Mouse (Mus musculus): Measurements from ENCODE around the gene Hand1.
"Not testable (repeated sequence)": the region's sequence is repeated elsewhere in the genome, so short reads cannot be mapped to it uniquely, and the experiment has no call there.

The Hand1 gene

DNA sequence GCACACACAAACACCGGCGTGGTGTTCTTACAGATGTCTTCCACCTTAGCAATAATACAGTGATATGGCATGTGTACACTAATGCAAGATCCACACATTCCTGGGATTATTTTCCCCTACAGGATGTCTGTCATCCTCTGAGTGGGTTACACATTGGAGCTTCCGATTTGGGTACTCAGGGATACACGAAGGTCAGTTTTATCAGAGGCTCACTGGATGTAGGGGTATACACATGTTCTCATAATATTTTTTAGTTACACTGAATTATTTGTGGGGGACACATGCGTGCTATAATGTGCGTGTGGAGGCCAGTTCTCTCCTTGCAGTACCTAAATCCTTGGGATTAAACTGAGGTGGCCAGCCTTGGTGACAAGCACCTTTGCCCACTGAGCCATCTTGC is 1.4 kb upstream of the Hand1 start:
- DNase-seq (ENCODE audit: low read depth, low spot score): no peak

DNA sequence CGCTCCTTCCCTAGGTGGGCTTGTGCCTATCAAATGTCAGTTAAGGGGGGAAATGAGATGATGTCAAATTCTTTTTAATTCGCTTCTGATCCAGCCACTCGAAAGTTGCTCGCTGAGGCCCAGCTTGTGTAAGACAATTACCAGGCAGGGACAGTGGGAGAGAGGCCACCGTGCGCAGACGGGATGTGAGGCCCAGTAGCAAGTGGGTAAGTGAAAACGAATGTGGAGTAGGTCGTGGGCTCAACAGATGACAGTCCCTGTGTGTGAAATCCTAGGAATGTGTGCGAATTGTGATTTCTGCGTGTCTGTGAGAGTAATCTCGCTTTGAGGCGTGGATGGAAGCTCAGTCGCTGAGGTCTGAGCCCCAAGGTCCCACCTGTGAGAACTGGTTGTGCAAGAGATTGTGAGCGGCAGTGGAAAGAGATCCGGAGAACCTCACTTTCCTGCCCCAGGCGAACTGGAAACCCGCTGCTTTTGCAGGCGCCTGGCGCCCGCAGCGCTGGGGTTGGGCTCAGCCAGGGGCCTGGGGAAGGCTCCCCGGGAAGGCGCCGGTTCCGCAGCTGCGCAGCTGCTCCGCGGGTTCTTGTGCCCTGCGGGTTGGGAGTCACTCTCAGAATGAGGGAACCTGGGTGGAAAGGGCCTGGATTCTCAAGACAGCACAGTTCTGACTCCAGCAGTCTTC is 819 bp upstream of the Hand1 start:
- DNase-seq (ENCODE audit: low read depth, low spot score): no peak

DNA sequence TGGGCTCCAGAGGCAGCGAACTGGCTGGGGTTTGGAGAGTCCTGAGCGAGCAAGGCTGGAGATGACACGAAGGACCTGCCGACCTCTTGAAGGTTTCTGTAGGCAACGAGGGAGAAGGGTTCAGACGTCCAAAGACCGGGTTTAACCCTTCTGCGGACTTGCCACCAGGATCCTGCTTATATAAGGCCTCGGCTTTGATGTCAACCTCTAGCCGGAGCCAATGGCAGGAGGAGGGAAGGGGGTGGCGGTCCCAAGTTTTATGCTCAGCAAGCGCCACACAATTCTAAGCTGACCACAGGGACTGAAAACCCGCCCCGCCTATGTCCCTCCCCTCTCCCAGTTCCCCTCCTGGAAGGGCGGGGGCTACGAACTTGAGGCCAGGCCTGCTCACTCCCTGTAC is 757 bp downstream of the Hand1 start:
- no peak for DNase-seq (ENCODE audit: low read depth, low spot score)

DNA sequence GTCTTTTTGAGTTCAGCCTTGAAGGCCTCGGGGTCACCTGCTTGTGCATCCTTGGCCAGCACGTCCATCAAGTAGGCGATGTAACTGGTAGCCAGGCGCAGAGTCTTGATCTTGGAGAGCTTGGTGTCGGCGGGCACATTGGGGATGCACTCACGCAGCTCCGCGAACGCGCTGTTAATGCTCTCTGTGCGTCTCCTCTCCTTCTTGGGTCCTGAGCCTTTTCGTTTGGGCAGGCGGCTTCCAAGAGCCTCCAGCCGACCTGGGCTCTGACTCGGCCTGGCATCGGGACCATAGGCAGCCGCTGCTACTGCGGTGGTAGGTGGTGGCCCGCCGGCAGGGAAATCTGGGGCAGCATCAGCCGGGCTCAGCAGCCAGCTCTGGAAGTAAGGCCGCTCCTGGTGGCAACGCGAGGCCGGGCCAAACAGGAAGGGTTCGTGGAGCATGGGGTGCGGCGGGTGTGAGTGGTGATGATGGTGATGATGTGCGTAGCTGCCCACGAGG is 1.3 kb downstream of the Hand1 start:
- DNase-seq (ENCODE audit: low read depth, low spot score): no peak

DNA sequence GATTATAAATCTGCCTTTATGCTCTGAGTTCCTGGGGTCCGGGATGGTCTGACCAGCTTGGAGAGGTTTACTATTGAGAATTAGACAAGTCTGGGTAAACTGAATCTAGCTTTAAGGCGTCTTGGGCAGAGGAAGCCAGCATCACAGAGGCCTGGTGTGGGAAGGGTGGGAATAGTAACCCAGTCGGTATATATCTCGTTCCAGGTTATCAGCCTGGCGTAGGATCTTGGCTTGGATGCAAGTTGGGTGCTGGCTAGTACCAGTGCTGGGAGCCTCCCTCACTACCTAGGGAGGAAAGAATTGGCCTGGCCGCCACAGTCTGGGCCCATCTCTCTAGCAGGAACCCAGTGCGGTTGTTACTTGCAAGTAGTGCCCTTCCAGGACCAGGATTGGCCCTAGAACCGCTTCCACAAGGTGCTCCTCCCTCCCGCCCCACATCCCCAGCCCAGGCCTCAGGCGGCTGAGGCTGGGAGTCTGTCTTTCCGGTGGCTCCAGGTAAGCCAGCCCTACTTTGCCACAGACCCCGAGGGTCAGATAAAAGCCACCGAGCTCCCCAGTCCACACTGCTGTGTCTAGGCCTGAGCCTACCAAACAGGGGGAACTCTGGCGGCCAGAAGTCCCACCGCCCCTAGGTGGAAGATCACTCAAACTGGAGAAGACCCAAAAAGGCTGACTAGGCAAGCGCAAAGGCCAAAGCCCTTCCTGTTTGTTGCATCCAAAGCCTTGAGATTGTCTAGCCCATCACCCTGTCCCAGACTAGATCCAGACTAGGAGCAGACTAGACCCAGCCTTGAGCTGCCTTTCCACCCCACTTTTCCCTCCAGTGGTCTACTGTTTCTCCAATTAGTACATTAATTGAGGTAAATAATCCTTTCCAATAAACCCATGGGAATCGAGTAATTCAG is 2.5 kb downstream of the Hand1 start:
- no peak for DNase-seq (ENCODE audit: low read depth, low spot score)

DNA sequence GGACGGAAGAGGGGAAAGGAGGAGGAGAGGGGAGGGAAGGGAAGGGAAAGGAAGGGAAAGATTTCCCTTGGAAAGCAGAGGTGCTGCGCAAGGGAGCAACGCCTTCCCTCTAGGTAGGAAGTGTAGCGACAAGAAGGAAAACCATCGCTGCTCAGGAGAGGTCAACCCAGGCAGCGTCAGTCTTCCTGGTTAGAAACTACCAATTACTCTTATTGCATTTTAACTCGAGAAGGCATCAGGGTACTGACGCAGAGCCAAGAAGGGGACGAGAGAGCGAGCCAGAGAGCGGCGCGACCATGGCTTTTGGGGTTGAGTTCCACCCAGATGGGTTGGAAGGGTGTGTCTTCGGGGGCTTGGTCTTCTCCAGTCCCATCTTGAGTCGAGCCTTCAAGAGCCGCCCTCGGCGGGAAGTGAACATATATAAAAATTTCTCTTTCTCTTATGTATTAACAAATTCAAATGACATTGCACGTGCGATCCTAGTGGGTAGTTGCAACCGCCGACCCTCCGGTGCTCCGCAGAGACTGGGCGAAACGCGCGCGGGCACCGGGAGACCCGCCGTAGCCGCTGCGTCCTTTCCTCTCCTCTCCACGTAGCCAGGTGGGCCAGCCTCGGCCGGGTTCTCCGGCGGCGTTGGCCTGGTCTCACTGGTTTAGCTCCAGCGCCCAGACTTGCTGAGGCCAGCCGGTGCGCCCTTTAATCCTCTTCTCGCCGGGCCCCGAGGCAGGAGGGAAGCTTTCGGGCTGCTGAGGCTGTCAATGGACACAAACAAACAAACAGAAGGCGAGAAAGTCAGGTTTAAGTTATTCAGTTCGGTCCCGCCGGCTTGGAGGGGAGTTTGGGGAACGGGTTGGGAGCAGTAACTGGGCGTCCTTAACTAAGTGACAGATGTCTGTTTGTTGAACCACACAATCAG is 3.4 kb downstream of the Hand1 start:
- no peak for DNase-seq (ENCODE audit: low read depth, low spot score)

DNA sequence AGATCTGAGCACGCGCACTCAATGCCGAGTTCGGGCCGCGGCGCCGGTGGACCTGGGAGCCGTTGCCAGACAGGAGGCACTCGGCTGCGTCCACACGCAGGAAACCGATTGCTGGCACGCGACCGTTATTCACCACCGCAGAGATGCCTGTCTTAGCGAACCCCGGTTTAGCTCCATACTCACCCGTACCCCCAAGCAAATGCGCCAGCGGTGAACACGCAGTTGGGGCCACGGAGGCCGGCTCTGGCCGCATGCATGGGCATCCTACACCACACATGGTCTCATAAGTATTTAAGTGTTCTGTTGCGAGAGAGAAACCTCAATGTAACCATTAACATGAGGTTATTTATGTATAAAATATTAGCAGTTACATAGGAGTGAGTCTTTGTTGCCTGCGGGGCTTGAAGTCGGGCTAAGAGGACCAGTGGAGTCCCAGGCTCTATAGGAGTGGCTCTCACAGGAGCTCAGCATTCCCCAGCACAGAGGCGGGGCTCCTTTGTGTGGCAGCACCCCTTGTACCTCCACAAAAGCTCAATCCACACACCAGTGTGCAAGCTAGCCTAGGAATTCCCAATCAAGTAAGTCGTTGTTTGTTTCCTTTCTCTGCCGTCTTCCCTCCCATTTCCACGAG is 4.6 kb downstream of the Hand1 start:
- no peak for DNase-seq (ENCODE audit: low read depth, low spot score)

DNA sequence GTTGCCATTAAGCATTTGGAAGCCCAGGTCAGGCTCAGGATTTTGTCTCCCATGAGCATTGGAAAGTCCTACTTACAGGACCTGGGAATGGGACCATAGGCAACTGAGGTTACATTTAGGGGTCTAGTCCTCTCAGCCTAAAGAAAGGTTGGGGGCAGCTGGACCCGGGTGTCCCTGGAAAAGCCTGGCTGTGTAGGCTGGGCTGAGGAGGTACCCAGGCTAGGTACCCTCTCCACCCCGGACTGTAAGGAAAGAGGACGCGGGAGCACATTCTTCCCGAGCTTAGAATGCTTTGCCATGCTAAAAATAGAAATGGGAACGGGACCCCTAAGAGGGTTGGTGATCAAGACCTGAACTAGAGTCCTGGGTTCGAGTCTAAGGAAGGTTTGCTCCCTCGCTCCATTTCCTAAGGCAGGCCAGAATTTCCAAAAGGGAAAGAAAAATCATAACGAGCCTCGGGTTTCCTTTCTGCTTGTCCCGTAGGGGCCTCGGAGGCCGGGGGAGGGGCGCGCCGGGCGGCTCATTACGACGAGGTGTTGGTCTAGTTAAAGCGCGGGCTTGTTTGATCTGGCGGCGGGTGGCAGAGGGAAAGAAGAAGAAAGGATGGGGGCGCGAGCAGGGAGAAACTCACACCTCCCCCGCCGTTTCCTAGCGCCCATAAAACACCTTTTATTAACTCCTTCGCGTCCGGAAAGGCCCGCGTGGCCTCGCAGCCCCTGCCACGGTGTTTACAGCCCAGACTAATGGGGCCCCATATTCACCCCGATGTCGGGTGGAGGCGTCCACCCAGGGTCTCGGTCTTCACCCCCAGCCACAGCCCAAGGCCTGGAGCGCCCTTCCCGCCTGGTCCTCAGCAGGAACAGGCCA is 5.3 kb downstream of the Hand1 start:
- DNase-seq (ENCODE audit: low read depth, low spot score): no peak

DNA sequence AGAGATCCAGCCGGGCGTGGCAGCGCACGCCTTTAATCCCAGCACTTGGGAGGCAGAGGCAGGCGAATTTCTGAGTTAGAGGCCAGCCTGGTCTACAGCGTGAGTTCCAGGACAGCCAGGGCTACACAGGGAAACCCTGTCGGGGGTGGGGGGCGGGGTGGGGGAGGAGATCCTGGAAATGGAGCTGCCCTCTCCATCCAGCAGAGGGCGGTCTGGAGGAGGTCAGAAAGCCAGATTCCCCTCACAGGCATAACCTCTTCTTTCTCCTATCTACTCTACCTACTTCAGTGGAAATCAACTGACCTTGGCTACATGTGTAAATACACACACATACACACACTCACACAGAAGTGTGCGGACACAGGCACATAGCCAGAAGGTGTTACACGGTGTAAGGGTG is 7.4 kb downstream of the Hand1 start:
- DNase-seq (ENCODE audit: low read depth, low spot score): not testable (repeated sequence)

DNA sequence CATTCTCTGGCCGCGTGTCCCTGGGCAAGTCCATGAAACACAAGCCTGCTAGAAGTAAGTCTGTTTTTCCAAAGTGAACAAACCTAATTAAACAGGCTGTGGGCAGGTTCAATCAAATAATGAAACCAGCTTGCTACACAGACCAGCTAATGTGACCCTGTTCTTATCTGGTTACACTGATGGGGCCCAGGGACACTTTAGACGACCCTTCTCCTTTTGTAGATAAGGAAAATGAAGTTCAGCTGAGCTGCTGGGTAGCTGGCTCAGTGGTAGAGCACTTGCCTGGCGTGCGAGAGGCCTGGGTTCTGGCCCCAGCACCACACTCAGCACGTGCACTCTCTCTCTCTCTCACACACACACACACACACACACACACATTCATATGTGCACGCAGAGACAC is 8.9 kb downstream of the Hand1 start:
- no peak for DNase-seq (ENCODE audit: low read depth, low spot score)

DNA sequence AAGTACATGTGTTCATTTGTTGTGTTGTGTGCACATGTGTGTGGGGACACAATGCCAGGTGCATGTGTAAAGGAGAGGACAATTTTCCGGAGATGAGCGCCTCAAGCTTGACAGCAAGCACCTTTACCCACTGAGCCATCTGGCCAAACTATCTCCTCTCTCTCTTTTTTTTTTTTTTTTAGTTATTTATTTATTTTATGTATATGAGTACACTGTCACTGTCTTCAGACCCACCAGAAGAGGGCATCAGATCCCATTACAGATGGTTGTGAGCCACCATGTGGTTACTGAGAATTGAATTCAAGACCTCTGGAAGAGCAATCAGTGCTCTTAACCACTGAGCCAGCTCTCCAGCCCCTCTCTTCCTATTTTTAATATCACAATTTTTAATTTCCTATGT is 9.5 kb downstream of the Hand1 start:
- not testable (repeated sequence) for DNase-seq (ENCODE audit: low read depth, low spot score)

DNA sequence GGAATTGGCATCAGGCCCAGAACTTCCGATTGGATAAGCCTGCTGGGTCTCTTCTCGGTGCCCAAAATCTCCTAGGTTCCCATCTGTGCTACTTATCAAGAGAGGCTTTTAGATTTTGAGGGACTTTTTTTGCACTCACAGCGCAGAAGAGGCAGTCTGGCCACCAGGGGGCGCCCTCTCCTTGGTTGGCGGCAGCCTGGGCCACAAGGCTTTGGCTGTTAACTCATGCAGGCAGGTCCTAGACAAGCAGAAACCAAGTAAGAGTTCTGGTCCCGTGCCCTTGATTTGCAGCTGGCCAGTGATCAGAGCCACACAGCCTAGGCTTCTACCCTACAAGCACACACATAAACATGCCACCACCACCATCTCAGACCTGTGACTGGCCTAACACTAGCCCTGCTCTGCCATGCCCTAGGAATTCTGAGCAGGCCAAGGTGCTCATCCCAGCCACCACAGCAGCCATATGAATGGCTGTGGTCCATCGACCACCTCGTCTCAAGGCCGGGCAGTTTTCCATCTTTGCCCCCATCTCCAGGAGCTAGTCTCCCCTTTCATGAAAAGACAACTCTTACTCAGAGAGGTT is 12.5 kb downstream of the Hand1 start:
- no peak for DNase-seq (ENCODE audit: low read depth, low spot score)

DNA sequence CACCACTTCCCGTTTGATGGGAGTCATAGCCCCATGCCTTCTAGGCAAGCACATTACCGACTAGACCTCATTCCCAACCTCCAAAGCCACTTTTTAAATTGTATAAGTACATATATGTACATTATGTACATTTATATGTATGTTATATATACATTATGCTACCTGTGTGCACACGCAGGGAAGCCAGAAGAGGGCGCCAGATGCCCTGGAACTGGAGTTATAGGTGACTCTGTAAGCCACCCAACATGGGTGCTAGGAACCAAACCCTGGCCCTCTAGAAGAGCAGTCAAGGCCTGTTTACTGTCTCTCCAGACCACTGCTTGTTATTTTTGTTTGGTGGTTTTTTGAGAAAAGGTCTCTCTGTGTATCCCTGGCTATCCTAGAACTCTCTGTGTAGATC is 14.4 kb downstream of the Hand1 start:
- DNase-seq (ENCODE audit: low read depth, low spot score): no peak

DNA sequence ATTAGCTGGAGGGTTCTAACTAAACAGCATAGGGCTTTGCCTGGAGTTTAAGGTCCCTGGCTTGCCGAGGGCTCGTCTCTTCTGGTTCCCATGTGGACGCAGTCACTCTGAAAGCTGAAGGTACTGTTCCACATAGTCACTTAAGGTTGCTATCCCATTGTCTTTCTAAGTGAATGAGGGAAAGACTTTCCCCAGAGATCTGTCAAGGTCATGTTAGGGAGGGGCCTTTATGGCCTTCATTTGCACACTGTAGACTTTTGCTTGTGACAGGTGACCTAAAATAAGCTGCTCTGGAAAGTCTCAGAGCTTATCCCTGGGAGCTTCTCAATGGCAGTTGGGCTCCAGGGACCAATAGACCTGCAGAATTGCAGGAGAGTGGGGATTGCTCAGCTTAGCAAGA is 19.0 kb downstream of the Hand1 start:
- DNase-seq (ENCODE audit: low read depth, low spot score): no peak

DNA sequence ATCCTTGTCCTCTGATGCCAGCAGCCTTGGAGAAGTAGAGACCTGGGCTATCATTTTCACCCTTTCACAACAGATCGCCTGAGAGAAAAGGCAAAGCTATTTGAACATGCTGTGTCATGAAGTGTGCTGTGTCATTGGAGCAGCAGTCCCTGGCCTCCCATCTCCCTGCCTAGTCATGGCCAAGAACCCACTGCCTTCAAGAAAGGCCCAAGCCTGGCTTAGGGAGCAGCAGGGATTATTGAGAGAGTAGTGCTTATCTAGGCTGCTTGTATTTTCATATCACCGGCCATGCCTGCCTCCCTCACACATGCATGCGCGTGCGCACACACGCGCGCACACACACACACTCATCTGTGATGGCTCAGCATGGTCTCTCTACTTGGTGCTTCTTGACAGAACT is 20.4 kb downstream of the Hand1 start:
- DNase-seq (ENCODE audit: low read depth, low spot score): no peak

DNA sequence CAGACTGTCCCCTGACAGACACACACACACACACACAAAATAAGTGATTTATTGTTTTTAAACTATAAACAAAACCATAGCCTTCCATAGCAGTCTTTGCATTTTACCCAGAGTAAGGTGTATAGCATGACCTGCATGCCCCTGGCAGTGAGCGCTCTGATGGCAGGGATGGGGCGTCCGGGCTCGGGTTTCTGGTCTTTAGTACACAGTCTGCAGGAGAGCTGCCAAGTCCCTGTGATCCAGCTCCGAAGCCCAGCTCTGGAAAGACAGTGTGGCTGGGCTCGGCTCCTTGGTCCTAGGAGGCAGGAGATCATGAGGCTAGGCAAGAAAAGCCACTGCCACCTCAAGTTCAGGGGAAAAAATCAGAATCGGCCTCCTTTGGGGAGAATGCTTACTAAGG is 21.6 kb downstream of the Hand1 start:
- no peak for DNase-seq (ENCODE audit: low read depth, low spot score)

DNA sequence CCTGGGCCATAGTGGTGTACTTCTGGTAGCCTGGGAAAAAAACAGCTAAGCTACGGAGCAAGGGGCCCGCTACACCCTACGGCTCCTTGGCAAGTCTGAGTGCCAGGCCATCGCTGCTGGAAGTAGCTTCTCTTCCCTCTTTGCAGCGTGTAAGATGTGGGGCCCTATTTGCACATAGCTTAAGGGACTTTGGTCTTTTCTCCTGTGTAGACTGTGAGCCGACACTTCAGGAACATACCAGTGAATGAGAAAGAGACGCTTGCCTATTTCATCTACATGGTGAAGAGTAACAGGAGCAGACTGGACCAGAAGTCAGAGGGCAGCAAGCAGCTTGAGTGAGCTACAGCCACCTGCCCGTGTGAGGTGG is 22.9 kb downstream of the Hand1 start:
- DNase-seq (ENCODE audit: low read depth, low spot score): no peak

DNA sequence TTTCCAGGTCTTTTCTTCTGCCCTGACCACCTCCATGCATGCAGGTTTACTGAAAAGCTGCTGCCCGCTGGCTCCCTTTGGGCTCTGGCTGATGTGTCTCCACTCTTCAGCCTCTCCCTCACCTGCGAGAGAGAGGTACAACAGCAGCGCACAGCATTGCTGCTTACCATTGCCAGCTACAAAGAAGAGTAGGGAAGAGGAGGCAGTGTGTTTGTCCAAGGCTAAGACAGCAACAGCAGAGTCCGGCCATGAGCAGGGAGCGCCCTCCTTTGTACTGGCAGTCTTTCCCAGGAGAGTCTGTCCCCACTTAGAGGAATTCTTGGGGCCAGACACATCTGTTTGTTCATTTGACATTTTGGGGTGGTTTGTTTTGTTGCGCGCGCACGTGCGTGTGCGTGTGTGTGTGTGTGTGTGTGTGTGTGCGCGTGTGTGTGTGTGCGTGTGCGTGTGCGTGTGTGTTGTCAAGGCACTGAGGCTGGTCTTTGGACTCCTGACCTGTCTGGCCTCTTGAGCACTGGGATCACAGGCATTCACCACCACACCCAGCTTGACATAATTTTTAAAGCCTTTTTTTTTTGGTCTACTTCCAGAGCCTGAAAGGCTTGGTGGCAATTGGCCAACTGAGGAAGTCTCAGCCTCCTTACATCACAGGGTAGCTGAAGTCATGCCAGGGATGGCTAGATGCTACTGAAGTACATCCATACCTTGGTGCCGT is 23.4 kb downstream of the Hand1 start:
- no peak for DNase-seq (ENCODE audit: low read depth, low spot score)

DNA sequence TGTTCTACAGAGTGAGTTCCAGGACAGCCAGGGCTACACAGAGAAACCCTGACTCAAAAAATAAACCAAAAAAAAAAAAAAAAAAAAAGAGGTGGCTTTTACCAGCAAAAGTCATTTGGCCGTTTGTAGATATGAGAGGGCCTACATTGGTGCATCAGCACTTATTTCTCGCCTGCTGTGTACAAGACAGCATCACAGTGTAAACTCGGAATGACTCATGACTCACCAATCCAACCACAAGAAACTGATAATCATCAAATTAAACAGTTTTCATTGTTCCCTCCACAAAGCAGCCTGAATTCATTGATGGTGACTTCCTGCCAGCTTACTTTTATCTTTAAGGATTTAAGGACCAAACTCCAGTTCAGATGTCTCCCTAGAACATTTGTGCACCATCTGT is 27.6 kb downstream of the Hand1 start:
- DNase-seq (ENCODE audit: low read depth, low spot score): no peak

DNA sequence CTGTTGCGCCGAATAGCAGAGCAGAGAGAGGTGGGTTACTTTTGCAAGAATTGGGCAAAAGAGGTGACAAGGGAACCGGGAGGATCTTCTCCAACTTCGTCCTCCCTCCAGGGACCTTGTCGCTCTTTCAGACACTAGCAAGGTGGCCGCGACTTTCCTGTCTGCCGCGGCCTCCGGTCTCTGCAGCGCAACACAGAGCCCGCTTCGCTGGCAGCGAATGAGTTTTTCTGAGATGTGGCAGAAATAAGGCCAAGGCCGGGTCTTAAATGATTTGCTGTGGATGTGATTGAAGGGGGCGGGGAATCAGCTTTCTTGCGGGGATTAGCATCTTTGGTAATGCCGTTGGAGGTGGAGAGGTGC is 30.1 kb downstream of the Hand1 start:
- no peak for DNase-seq (ENCODE audit: low read depth, low spot score)

All from brain, embryonic 18.5 days (tissue).